Comparison of ENCODE assay signal across 8 mouse cellular contexts in genomic region chr2:173000921-173001320, GRCm38 (mm10). TPM values are rescaled to one million over a fixed set of nuclear protein-coding genes. Genes with fewer than 3 reads are reported as not detected.
DNase-seq lines count a peak whose midpoint lies in the region; ATAC-seq and TF ChIP-seq lines count a peak whose summit lies in the region.

No protein-coding gene starts in this region.

- no peak for TF ChIP-seq CTCF in liver, embryonic 14.5 days (IDR thresholded peaks at IDR 0.05; ENCODE audit: low read depth)

- DNase-seq in kidney, postnatal 10 days, result no peak
- DNase-seq in MN1 (ENCODE audit: low spot score), result peak; percentile 36
- DNase-seq in liver, embryonic 14.5 days (ENCODE audit: low read depth in 3 of 3, low spot score in 3 of 3), result no peak
- no peak for DNase-seq in spleen, postnatal 36 days (ENCODE audit: low spot score in 2 of 2)
- DNase-seq in cerebellum, adult 9-11 months, result no peak
- DNase-seq in cerebellum, adult 8-10 months, result no peak

- H3K27ac ChIP-seq in kidney, embryonic 14.5 days (ENCODE audit: low read depth, low read length), result no peak overlapping the region
- H3K27ac ChIP-seq in forebrain, embryonic 15.5 days (replicated peaks), result peak overlapping the region; percentile 88
- H3K27ac ChIP-seq in liver, embryonic 14.5 days, result peak overlapping the region; percentile 87

- WGBS in kidney, embryonic 14.5 days, result 14% methylated on average over 8 of the region's 8 CpGs
- 17% methylated on average over 8 of the region's 8 CpGs for WGBS in forebrain, embryonic 15.5 days
- 9% methylated on average over 8 of the region's 8 CpGs for WGBS in liver, embryonic 14.5 days (ENCODE audit: insufficient replicate concordance)

- no peaks in the 10 kb centered on the region for H3K27me3 ChIP-seq in kidney, embryonic 14.5 days (ENCODE audit: control insufficient read depth, insufficient read depth, low read length)
- no peaks in the 10 kb centered on the region for H3K27me3 ChIP-seq in forebrain, embryonic 15.5 days
- H3K27me3 ChIP-seq in liver, embryonic 14.5 days (ENCODE audit: control insufficient read depth, insufficient read depth, low read length), result no peaks in the 10 kb centered on the region

- TF ChIP-seq EP300 in liver, embryonic 14.5 days (IDR thresholded peaks at IDR 0.05; ENCODE audit: low read depth), result no peak

- peaks cover 13% of the 10 kb centered on the region for H3K4me1 ChIP-seq in kidney, embryonic 14.5 days (ENCODE audit: control insufficient read depth, insufficient read depth, low read length)
- H3K4me1 ChIP-seq in forebrain, embryonic 15.5 days, result peaks cover 19% of the 10 kb centered on the region
- peaks cover 12 to 14% of the 10 kb centered on the region in 2 experiments; a peak in 3 of 4 replicates for H3K4me1 ChIP-seq in liver, embryonic 14.5 days (replicated peaks; ENCODE audit: control insufficient read depth in 2 of 2, insufficient read depth in 2 of 2, low read length in 1 of 2)

- peak overlapping the region; percentile 95 for H3K4me3 ChIP-seq in kidney, embryonic 14.5 days (ENCODE audit: low read length)
- H3K4me3 ChIP-seq in forebrain, embryonic 15.5 days, result peak overlapping the region; percentile 94
- peak overlapping the region; percentile 82 to 91 for H3K4me3 ChIP-seq in liver, embryonic 14.5 days (ENCODE audit: insufficient read depth in 1 of 2, low read depth in 2 of 2, low read length in 2 of 2)

- peak overlapping the region; percentile 94 for H3K9ac ChIP-seq in kidney, embryonic 14.5 days (ENCODE audit: low read depth, low read length)
- H3K9ac ChIP-seq in forebrain, embryonic 15.5 days (replicated peaks), result peak overlapping the region; percentile 84
- H3K9ac ChIP-seq in liver, embryonic 14.5 days (replicated peaks), result peak overlapping the region; percentile 70

- H3K4me2 ChIP-seq in kidney, embryonic 14.5 days (replicated peaks; ENCODE audit: low read depth, low read length), result peak overlapping the region; percentile 82
- peak overlapping the region; percentile 83 for H3K4me2 ChIP-seq in forebrain, embryonic 15.5 days (replicated peaks)
- H3K4me2 ChIP-seq in liver, embryonic 14.5 days (ENCODE audit: low read depth), result peak overlapping the region; percentile 95

- peaks cover 31% of the 10 kb centered on the region for H3K36me3 ChIP-seq in kidney, embryonic 14.5 days (ENCODE audit: control insufficient read depth, insufficient read depth, low read length)
- H3K36me3 ChIP-seq in forebrain, embryonic 15.5 days, result peaks cover 30% of the 10 kb centered on the region
- peaks cover 36% of the 10 kb centered on the region for H3K36me3 ChIP-seq in liver, embryonic 14.5 days (replicated peaks; ENCODE audit: control insufficient read depth, insufficient read depth, low read depth)

- H3K9me3 ChIP-seq in kidney, embryonic 14.5 days (ENCODE audit: control insufficient read depth, low read length), result no peaks in the 10 kb centered on the region
- H3K9me3 ChIP-seq in forebrain, embryonic 15.5 days, result no peaks in the 10 kb centered on the region
- H3K9me3 ChIP-seq in liver, embryonic 14.5 days (ENCODE audit: control insufficient read depth, low read length), result no peaks in the 10 kb centered on the region

- ATAC-seq in kidney, embryonic 14.5 days (ENCODE audit: low FRiP score, low TSS enrichment), result no peak
- ATAC-seq in forebrain, embryonic 15.5 days (replicated peaks), result peak; percentile 46
- no peak for ATAC-seq in liver, embryonic 14.5 days (ENCODE audit: insufficient read depth)

RNA-seq across cellular contexts. Expression of gene Rae1, which starts 1.0 kb away (rescaled TPM):
- polyA plus RNA-seq in kidney, embryonic 14.5 days (2014; fragmentation: Nextera tagmentation; extraction: Ambion mirVana), result 131 and 155 TPM in 2 replicates
- polyA plus RNA-seq in forebrain, embryonic 15.5 days (2015; fragmentation: Nextera tagmentation; extraction: Ambion mirVana), result 162 and 163 TPM in 2 replicates
- 39.4 and 45.9 TPM in 2 replicates for polyA plus RNA-seq in liver, embryonic 14.5 days (2012; rRNA removed)
- polyA plus RNA-seq in liver, embryonic 14.5 days (2014; fragmentation: Nextera tagmentation; extraction: Ambion mirVana), result 65.3 and 71.1 TPM in 2 replicates

RNA-seq across cellular contexts. Expression of gene Rbm38, which starts 19.4 kb away (rescaled TPM):
- 41.3 and 42.6 TPM in 2 replicates for polyA plus RNA-seq in kidney, embryonic 14.5 days (2014; fragmentation: Nextera tagmentation; extraction: Ambion mirVana)
- polyA plus RNA-seq in forebrain, embryonic 15.5 days (2015; fragmentation: Nextera tagmentation; extraction: Ambion mirVana), result 24.0 and 27.4 TPM in 2 replicates
- polyA plus RNA-seq in liver, embryonic 14.5 days (2012; rRNA removed), result 274 and 315 TPM in 2 replicates
- polyA plus RNA-seq in liver, embryonic 14.5 days (2014; fragmentation: Nextera tagmentation; extraction: Ambion mirVana), result 270 and 320 TPM in 2 replicates

RNA-seq across cellular contexts. Expression of gene Spo11, which starts 23.4 kb away (rescaled TPM):
- polyA plus RNA-seq in kidney, embryonic 14.5 days (2014; fragmentation: Nextera tagmentation; extraction: Ambion mirVana), result 0.17 and 0.34 TPM in 2 replicates
- polyA plus RNA-seq in forebrain, embryonic 15.5 days (2015; fragmentation: Nextera tagmentation; extraction: Ambion mirVana), result 0.46 and 0.97 TPM in 2 replicates
- polyA plus RNA-seq in liver, embryonic 14.5 days (2012; rRNA removed), result 0.01 and 0.03 TPM in 2 replicates
- polyA plus RNA-seq in liver, embryonic 14.5 days (2014; fragmentation: Nextera tagmentation; extraction: Ambion mirVana), result not detected in 2 replicates
